Mouse (Mus musculus): ENCODE results near the gene 2900092C05Rik.

The 2900092C05Rik gene

DNA sequence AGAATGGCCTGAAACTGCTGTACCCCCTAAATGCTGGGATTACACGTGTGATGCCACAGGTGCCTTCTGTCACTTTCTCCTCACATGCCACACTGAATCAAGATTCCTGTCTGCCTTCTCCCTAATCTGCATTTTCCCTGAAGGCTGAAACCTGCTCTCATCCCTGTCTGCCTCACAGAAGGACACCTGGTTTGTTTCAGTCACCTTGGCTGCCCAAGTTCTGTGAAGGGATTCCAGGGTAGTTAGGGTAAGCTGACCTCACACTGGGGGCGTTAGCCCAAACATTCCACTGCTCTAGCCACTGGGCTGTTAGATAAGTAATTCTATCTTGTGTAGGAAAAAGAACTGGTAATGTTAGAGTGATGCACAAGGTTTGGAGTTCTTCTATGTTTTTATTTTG, at the start of gene 2900092C05Rik:
Gene 2900092C05Rik (plus strand): TSS at position 301 of the 400 bp plus-strand sequence.
- no peak for DNase-seq (ENCODE audit: low read depth in 1 of 2, low spot score in 2 of 2)

DNA sequence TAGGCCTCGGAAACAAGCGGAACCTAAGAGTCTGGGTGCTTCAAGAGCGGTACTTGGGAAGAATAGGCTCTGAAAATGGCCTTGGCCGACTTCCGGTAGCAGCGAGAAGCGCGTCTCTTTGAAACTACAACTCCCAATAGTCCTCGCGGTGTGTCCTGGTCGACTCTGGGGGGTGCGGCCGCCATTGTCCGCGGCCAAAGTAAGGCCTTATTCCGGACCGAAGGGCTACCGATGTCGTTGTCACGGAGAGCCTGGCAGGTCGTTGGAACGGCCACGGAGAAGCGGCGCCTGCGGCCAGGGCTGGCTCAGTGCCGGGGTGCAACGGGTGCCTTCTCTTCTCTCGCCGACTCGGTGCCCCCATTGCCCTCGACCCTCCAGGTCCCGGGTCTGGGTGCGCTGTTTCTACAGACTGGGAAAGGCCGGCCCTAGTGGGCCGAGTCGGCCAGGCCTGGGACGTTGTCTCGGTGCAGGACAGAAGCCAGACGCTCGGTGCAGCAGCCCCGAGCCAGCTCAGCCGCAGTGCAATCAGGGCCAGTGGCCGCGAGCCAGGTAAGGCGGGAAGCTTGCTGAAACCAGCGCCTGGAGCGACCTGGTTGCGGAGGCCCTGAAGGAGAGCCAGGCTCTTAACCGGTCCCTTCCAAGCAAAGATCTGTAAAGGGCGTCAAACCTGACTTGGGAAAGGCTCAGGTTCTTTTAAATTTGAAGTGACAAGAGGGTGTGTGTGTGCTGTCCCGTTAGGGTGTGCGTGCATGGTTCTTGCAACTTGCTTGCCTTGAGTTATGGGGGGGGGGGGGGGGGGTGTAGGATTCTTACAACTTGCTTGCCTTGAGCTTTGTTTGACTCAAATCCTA, 33.9 kb upstream of the 2900092C05Rik start, which contains the start of gene Zfp606:
Gene Zfp606 (plus strand): TSS at position 136 of the 851 bp plus-strand sequence.
- peak; percentile 41 to 48 for DNase-seq (ENCODE audit: low read depth in 1 of 2, low spot score in 2 of 2)

DNA sequence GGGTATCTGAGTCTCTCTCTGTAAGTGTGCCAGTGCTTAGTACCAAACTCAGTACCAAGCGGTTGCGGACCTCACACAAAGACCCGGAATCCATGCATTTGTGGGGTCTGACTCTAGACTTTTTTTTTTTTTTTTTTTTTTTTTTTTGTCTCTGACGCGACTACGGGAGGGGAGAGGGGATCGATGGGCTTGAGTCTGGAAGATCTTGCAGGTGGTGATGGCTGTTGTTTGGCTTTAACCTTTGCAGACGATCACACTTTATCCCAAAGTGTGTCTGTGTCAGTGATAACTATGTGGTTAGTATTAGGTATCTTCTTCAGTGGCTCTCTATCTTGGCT, 33.3 kb upstream of the 2900092C05Rik start:
- no peak for DNase-seq (ENCODE audit: low read depth in 1 of 2, low spot score in 2 of 2)

DNA sequence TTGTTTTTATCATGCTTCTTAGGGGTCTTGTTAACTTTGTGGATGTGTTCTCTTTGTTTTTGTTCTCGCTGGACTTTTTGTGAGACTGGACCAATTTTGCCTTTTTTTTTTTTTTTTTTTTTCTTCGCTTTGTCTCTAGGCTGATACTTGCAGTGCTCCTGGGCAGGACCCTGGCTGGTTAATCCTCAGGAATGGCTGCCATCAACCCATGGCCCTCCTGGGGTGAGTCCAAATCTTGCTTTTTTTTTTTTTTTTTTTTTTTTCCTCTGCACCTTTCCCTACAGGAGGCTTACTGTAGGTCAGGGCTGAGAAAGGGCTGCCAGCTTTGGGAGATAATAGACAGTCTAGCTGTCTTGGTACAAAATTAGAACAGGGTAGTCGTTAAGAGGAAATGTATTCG, 32.8 kb upstream of the 2900092C05Rik start:
- DNase-seq (ENCODE audit: low read depth in 1 of 2, low spot score in 2 of 2) = no peak

DNA sequence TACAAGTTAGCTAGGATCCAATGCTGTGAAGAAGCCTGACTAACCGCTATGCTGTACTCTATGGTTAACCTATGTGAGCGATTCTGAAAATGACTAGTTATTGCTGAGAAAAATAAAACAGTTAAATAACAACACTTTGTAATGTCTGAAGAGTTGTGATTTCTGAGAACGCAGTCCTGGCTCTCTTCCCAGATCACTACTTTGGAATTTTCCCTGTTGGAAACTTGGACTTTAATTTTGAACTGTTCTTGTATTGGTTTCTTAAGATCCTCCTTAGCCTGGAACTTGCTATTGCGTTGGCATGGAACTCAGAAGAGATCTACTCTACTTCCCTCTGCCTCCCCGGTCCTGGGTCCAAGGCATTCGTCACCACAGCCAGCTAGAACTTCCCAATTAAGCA, 28.5 kb upstream of the 2900092C05Rik start:
- no peak for DNase-seq (ENCODE audit: low read depth in 1 of 2, low spot score in 2 of 2)

DNA sequence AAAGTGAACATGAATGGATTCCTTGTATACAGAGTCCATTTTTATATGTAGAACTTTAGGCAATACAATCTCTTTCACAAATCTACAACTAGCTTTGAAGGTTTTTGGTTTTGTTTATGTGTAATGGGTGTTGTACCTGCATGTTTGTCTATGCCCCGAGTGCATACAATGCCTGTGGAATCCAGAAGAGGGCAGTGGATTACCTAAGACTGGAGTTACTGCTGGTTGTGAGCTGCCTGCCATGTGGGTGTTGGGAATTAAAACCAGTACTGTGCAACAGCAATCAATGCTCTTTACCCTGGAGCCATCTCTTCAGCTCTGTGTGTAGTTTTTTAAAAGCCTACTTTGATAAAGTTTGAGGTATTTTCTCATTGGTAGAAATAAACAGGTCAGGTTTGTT, 26.4 kb upstream of the 2900092C05Rik start:
- DNase-seq (ENCODE audit: low read depth in 1 of 2, low spot score in 2 of 2) = no peak

DNA sequence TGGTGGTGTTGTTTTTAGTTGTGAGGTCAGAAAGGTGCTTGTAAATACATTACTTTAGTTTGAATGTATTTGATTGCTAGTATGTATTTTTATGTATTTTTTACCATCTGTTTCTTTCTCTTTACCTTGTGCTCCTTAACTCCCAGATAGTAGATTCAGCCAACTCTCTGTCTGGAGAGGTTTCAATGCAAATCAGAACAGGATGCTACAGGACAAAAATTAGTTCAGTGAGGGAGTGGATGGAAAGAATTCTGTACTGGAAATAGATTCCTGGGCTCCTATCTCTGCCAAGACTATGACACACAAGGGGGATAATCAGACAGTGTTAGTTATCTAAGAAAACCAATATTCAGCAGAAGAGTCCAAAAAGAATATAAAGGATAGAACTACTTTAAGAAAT, 25.6 kb upstream of the 2900092C05Rik start:
- DNase-seq (ENCODE audit: low read depth in 1 of 2, low spot score in 2 of 2) = no peak

DNA sequence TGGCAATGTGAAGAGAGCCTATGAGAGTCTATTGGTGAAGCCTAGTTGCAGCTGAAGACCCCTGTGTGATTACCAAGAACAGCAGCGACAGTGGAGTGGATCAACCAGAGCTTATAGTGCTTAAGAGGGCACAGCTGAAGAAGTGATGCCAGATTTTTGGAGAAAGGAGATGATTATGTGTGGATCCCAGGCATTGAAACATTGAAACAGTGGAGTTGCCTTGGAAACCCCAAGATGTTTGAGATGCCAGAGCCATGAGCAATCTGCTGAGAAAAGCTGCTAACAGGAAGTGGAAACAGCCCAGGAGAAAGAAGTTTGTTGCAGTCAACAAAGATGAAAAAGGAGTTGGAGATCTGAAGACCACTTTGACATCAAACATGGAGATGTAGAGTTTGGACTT, 1.4 kb upstream of the 2900092C05Rik start:
- no peak for DNase-seq (ENCODE audit: low read depth in 1 of 2, low spot score in 2 of 2)

Data from monocyte, adult 2 months (primary cell).